Mouse (Mus musculus): ENCODE measurements around the gene Pkig. TPM values are rescaled to one million over a fixed set of nuclear protein-coding genes. Genes with fewer than 3 reads are reported as not detected.

Pkig gene
- total and polyA plus RNA-seq, 3 experiments: 225 to 364 (median 227) TPM

GRCm38 (mm10) chr2:163754228-163754627 is 96.0 kb downstream of the Pkig start:
- Histone ChIP-seq H3K4me3 (replicated peaks in 1 of 3; ENCODE audit: low read depth in 2 of 3, low read length in 2 of 3, poor library complexity in 1 of 3) (no peak overlapping the region), H3K27ac (ENCODE audit: insufficient read depth, low read depth) (no peak overlapping the region), H3K36me3 (replicated peaks in 1 of 2; ENCODE audit: control insufficient read depth in 1 of 2, insufficient read depth in 1 of 2, low read length in 1 of 2) (no peaks in the 10 kb centered on the region), H3K4me2 (ENCODE audit: insufficient read depth, low read depth, poor library complexity, severe bottlenecking) (no peak overlapping the region), H3K9me3 (replicated peaks; ENCODE audit: low read length) (no peaks in the 10 kb centered on the region), H3K27me3 (replicated peaks) (peaks cover 11% of the 10 kb centered on the region), H3K4me1 (ENCODE audit: control insufficient read depth in 1 of 2, insufficient read depth in 2 of 2) (peaks cover 0 to 8% of the 10 kb centered on the region in 2 experiments; a peak in 3 of 4 replicates), H3K79me2 (replicated peaks; ENCODE audit: control insufficient read depth, extremely low read depth, insufficient read depth, poor library complexity, severe bottlenecking) (no peaks in the 10 kb centered on the region), H3K9ac (ENCODE audit: insufficient read depth, low read depth) (no peak overlapping the region)
- dilution Hi-C loops (cut with MboI; ENCODE audit: extremely low pct_ligation_motif_present, extremely low pct_unique_long_range_greater_than_20kb, low sequenced_read_pairs): no loop called here
- TF ChIP-seq KAT2A (IDR thresholded peaks at IDR 0.05; ENCODE audit: insufficient replicate concordance, low read length) (no peak), NELFE (IDR thresholded peaks at IDR 0.05; ENCODE audit: low read depth, low read length) (no peak), TCF12 (IDR thresholded peaks at IDR 0.05; ENCODE audit: low read depth, low read length) (no peak), NRF1 (IDR thresholded peaks at IDR 0.05; ENCODE audit: low read depth, low read length) (no peak), POLR2A (IDR thresholded peaks at IDR 0.05; ENCODE audit: low read depth, low read length) (no peak), GABPA (IDR thresholded peaks at IDR 0.05; ENCODE audit: insufficient replicate concordance, low read depth, low read length) (no peak), MAZ (IDR thresholded peaks at IDR 0.05; ENCODE audit: low read depth, low read length) (no peak), POLR2AphosphoS2 (IDR thresholded peaks at IDR 0.05; ENCODE audit: low read depth, low read length) (no peak), TBP (conservative IDR thresholded peaks at IDR 0.05; ENCODE audit: low read depth, low read length) (no peak), SIN3A (IDR thresholded peaks at IDR 0.05; ENCODE audit: low read length) (no peak), BHLHE40 (IDR thresholded peaks at IDR 0.05; ENCODE audit: low read depth, low read length) (no peak), USF2 (conservative IDR thresholded peaks at IDR 0.05; ENCODE audit: low read depth, low read length) (no peak), ZC3H11A (IDR thresholded peaks at IDR 0.05; ENCODE audit: low read depth, low read length) (no peak), ZMIZ1 (IDR thresholded peaks at IDR 0.05; ENCODE audit: low read depth, low read length) (no peak), USF1 (IDR thresholded peaks at IDR 0.05; ENCODE audit: low read depth, low read length) (no peak), ZNF384 (IDR thresholded peaks at IDR 0.05; ENCODE audit: low read depth, low read length) (no peak), ELF1 (IDR thresholded peaks at IDR 0.05; ENCODE audit: low read depth, low read length) (no peak), CHD2 (IDR thresholded peaks at IDR 0.05; ENCODE audit: low read length) (no peak), MAX (IDR thresholded peaks at IDR 0.05; ENCODE audit: low read length) (no peak), E2F4 (IDR thresholded peaks at IDR 0.05; ENCODE audit: insufficient replicate concordance, low read depth, low read length) (no peak)
- DNase-seq (ENCODE audit: extremely low read depth): no peak
- in situ Hi-C loops (cut with MboI; ENCODE audit: low pct_ligation_motif_present, low pct_unique_long_range_greater_than_20kb, low sequenced_read_pairs): no loop called here

DNA sequence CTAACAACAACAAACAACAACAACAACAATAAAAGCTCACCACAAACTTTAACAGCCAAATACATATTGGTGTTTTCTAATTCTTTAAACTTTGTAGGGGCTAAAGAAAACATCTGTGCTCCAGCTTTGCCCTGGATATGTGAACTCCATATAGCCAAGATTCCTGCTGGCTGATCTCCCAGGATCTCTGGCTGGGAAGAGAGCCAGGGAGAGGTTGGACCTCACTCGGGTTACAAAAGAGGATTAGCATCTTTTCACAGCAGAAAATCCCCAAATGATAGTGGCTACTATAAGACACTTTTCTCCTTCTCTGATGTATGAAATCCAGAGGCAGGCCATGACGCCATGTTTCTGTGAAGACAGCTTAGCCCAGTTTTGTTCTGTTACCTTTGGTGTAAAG is 98.5 kb downstream of the Pkig start:
- H3K36me3 ChIP-seq (replicated peaks in 1 of 2; ENCODE audit: control insufficient read depth in 1 of 2, insufficient read depth in 1 of 2, low read length in 1 of 2): no peaks in the 10 kb centered on the region
- dilution Hi-C loops (cut with MboI; ENCODE audit: extremely low pct_ligation_motif_present, extremely low pct_unique_long_range_greater_than_20kb, low sequenced_read_pairs): no loop called here

More for the DNA sequence above, 98.5 kb downstream of the Pkig start:
- Histone ChIP-seq H3K27me3 (replicated peaks) (peaks cover 7% of the 10 kb centered on the region), H3K4me2 (ENCODE audit: insufficient read depth, low read depth, poor library complexity, severe bottlenecking) (no peak overlapping the region), H3K79me2 (replicated peaks; ENCODE audit: control insufficient read depth, extremely low read depth, insufficient read depth, poor library complexity, severe bottlenecking) (no peaks in the 10 kb centered on the region), H3K9me3 (replicated peaks; ENCODE audit: low read length) (no peaks in the 10 kb centered on the region), H3K4me1 (ENCODE audit: control insufficient read depth in 1 of 2, insufficient read depth in 2 of 2) (no peaks in the 10 kb centered on the region), H3K27ac (ENCODE audit: insufficient read depth, low read depth) (no peak overlapping the region), H3K9ac (ENCODE audit: insufficient read depth, low read depth) (no peak overlapping the region), H3K4me3 (replicated peaks in 1 of 3; ENCODE audit: low read depth in 2 of 3, low read length in 2 of 3, poor library complexity in 1 of 3) (no peak overlapping the region)
- in situ Hi-C loops (cut with MboI; ENCODE audit: low pct_ligation_motif_present, low pct_unique_long_range_greater_than_20kb, low sequenced_read_pairs): no loop called here
- TF ChIP-seq TCF12 (IDR thresholded peaks at IDR 0.05; ENCODE audit: low read depth, low read length) (no peak), USF2 (conservative IDR thresholded peaks at IDR 0.05; ENCODE audit: low read depth, low read length) (no peak), MYC (IDR thresholded peaks at IDR 0.05; ENCODE audit: low read depth, low read length) (no peak), NELFE (IDR thresholded peaks at IDR 0.05; ENCODE audit: low read depth, low read length) (no peak), CTCF (conservative IDR thresholded peaks at IDR 0.05 in 1 of 2, IDR thresholded peaks at IDR 0.05 in 1 of 2; ENCODE audit: low read depth in 2 of 2, low read length in 2 of 2) (no peak), MXI1 (IDR thresholded peaks at IDR 0.05; ENCODE audit: low read depth, low read length) (no peak), GABPA (IDR thresholded peaks at IDR 0.05; ENCODE audit: insufficient replicate concordance, low read depth, low read length) (no peak), E2F4 (IDR thresholded peaks at IDR 0.05; ENCODE audit: insufficient replicate concordance, low read depth, low read length) (no peak), CHD1 (IDR thresholded peaks at IDR 0.05; ENCODE audit: low read depth, low read length) (no peak), KAT2A (IDR thresholded peaks at IDR 0.05; ENCODE audit: insufficient replicate concordance, low read length) (no peak), ETS1 (conservative IDR thresholded peaks at IDR 0.05; ENCODE audit: low read depth, low read length) (no peak), CHD2 (IDR thresholded peaks at IDR 0.05; ENCODE audit: low read length) (no peak), POLR2A (IDR thresholded peaks at IDR 0.05; ENCODE audit: low read depth, low read length) (no peak), NRF1 (IDR thresholded peaks at IDR 0.05; ENCODE audit: low read depth, low read length) (no peak), ELF1 (IDR thresholded peaks at IDR 0.05; ENCODE audit: low read depth, low read length) (no peak), JUN (IDR thresholded peaks at IDR 0.05; ENCODE audit: insufficient read depth, low read depth, low read length) (no peak), RAD21 (IDR thresholded peaks at IDR 0.05; ENCODE audit: low read depth, low read length) (no peak), ZMIZ1 (IDR thresholded peaks at IDR 0.05; ENCODE audit: low read depth, low read length) (no peak), RCOR1 (conservative IDR thresholded peaks at IDR 0.05; ENCODE audit: low read depth, low read length) (no peak)
- no peak for DNase-seq (ENCODE audit: extremely low read depth)

All from CH12.LX (cell line).